Mouse (Mus musculus) olfactory bulb, adult 2 months (tissue): ENCODE results near the gene AW011738. TPM values are rescaled to one million over a fixed set of nuclear protein-coding genes. Genes with fewer than 3 reads are reported as not detected.

Experiments
- H3K27ac ChIP-seq: fragments of 200-500 bp; 2 replicates; pipeline ENCODE4 v1.5.1; 2012; ENCODE audit warnings: low read depth, low read length; ENCODE audit not compliant: insufficient read depth
- H3K4me1 ChIP-seq: fragments of 200-500 bp; 2 replicates; pipeline ENCODE4 v1.6.1; 2012; ENCODE audit warnings: low read length; ENCODE audit not compliant: control insufficient read depth, insufficient read depth
- H3K4me3 ChIP-seq: fragments of 200-500 bp; 2 replicates; pipeline ENCODE4 v1.5.1; 2012; ENCODE audit warnings: mild to moderate bottlenecking, low read depth, low read length, moderate library complexity; ENCODE audit not compliant: insufficient read depth
- CTCF ChIP-seq: fragments of 200-500 bp; IDR thresholded peaks from 2 replicates; pipeline ENCODE4 v1.5.1; 2012; ENCODE audit warnings: low read depth, mild to moderate bottlenecking, low read length, moderate library complexity; ENCODE audit not compliant: insufficient read depth
- POLR2A ChIP-seq: fragments of 200-500 bp; IDR thresholded peaks from 2 replicates; pipeline ENCODE4 v1.6.1; 2012; ENCODE audit warnings: mild to moderate bottlenecking, low read depth, low read length, moderate library complexity; ENCODE audit not compliant: insufficient read depth
- WGBS: fragments of 180-500 bp; shearing (Covaris S2); methylation state at CpG from one replicate; pipeline ENCODE4 v1.1.7; 2018; 5-methylcytosine and 5-hydroxymethylcytosine counted together
- polyA plus RNA-seq: library from polyadenylated mRNA; stranded (reverse); fragments of >200 nt; gene quantifications from 2 replicates; pipeline ENCODE4 v1.2.4, GENCODE M21; 2012; ENCODE audit warnings: low replicate concordance; ENCODE audit not compliant: missing spikeins, insufficient read depth, insufficient read length

Gene AW011738
- polyA plus RNA-seq, 1 experiment: not detected

GRCm38 (mm10) chr4:156215649-156216048, 12.5 kb downstream of the AW011738 start, which contains the start of gene Perm1:
Gene Perm1, plus strand, starts transcription at chr4:156215868.
- 67% methylated on average over 4 of the region's 4 CpGs for WGBS
- H3K4me1 ChIP-seq: no peaks in the 10 kb centered on the region
- no peak within 1 kb of the TSS for H3K27ac ChIP-seq
- no peak for TF ChIP-seq POLR2A
- no peak for TF ChIP-seq CTCF
- no peak within 1 kb of the TSS for H3K4me3 ChIP-seq

GRCm38 (mm10) chr4:156216196-156216595, 13.1 kb downstream of the AW011738 start:
- 83% methylated on average over 2 of the region's 2 CpGs for WGBS
- H3K27ac ChIP-seq: no peak overlapping the region
- no peak for TF ChIP-seq POLR2A
- TF ChIP-seq CTCF: no peak
- no peaks in the 10 kb centered on the region for H3K4me1 ChIP-seq
- no peak overlapping the region for H3K4me3 ChIP-seq

GRCm38 (mm10) chr4:156217022-156217669, 14.0 kb downstream of the AW011738 start:
- no peak for TF ChIP-seq CTCF
- TF ChIP-seq POLR2A: no peak
- WGBS: 83% methylated on average over 16 of the region's 16 CpGs
- Histone ChIP-seq H3K27ac (no peak overlapping the region), H3K4me3 (no peak overlapping the region), H3K4me1 (no peaks in the 10 kb centered on the region)

GRCm38 (mm10) chr4:156217838-156218237, 14.7 kb downstream of the AW011738 start:
- Histone ChIP-seq H3K4me1 (no peaks in the 10 kb centered on the region), H3K4me3 (no peak overlapping the region), H3K27ac (no peak overlapping the region)
- no peak for TF ChIP-seq CTCF
- TF ChIP-seq POLR2A: no peak
- 83% methylated on average over 16 of the region's 16 CpGs for WGBS

GRCm38 (mm10) chr4:156219936-156220335, 16.8 kb downstream of the AW011738 start:
- no peak for TF ChIP-seq POLR2A
- TF ChIP-seq CTCF: no peak
- Histone ChIP-seq H3K4me3 (no peak overlapping the region), H3K4me1 (no peaks in the 10 kb centered on the region), H3K27ac (no peak overlapping the region)
- WGBS: 89% methylated on average over 11 of the region's 11 CpGs

- Histone ChIP-seq H3K27ac (no peak overlapping the region), H3K4me1 (peaks cover 19% of the 10 kb centered on the region), H3K4me3 (no peak overlapping the region)
- 93% methylated on average over 2 of the region's 2 CpGs for WGBS
- TF ChIP-seq CTCF: no peak
- no peak for TF ChIP-seq POLR2A
Observed at GRCm38 (mm10) chr4:156224276-156224675, 21.2 kb downstream of the AW011738 start.

GRCm38 (mm10) chr4:156227752-156228392, 24.8 kb downstream of the AW011738 start:
- no peak for TF ChIP-seq CTCF
- TF ChIP-seq POLR2A: no peak
- WGBS: 40% methylated on average over 18 of the region's 18 CpGs
- Histone ChIP-seq H3K4me1 (peaks cover 30% of the 10 kb centered on the region), H3K27ac (no peak overlapping the region), H3K4me3 (no peak overlapping the region)

- WGBS: 17% methylated on average over 12 of the region's 12 CpGs
- no peak overlapping the region for H3K4me3 ChIP-seq
- peaks cover 36% of the 10 kb centered on the region for H3K4me1 ChIP-seq
- TF ChIP-seq POLR2A (no peak), CTCF (no peak)
- peak overlapping the region; percentile 12; the same call in 1 of the 2 replicates for H3K27ac ChIP-seq
Observed at GRCm38 (mm10) chr4:156228393-156229024, 25.4 kb downstream of the AW011738 start.

- 4% methylated on average over 17 of the region's 17 CpGs for WGBS
- TF ChIP-seq POLR2A: no peak
- no peak for TF ChIP-seq CTCF
- H3K4me1 ChIP-seq: peaks cover 40% of the 10 kb centered on the region
- no peak overlapping the region for H3K27ac ChIP-seq
- H3K4me3 ChIP-seq: peak overlapping the region; percentile 74
Observed at GRCm38 (mm10) chr4:156234021-156234501, 31.0 kb downstream of the AW011738 start.
